Mouse (Mus musculus) heart, embryonic 14.5 days (tissue): ENCODE results near the gene Prss21. TPM values are rescaled to one million over a fixed set of nuclear protein-coding genes. Genes with fewer than 3 reads are reported as not detected.

ENCODE experiments used
- ATAC-seq: fragments of 200-750 bp; cut with Nextera tagmentation; 2 replicates; pipeline ENCODE4 v1.8.0; 2017; ENCODE audit warnings: low read depth, moderate TSS enrichment; ENCODE audit not compliant: insufficient number of reproducible peaks, insufficient read depth, low FRiP score
- H3K27ac ChIP-seq, 2 experiments: fragments of 200-500 bp in 1 of 2; fragments of 300-500 bp in 1 of 2; sonication (generic) in 1 of 2; replicated peaks in 1 of 2; 2 replicates each; pipeline ENCODE4 v1.5.1; 2012 to 2014; ENCODE audit warnings: low read depth in 2 of 2, low read length in 2 of 2, control low read depth in 1 of 2, mild to moderate bottlenecking in 1 of 2, mixed read lengths in 1 of 2; ENCODE audit not compliant: control insufficient read depth in 1 of 2, insufficient read depth in 1 of 2
- H3K27me3 ChIP-seq: fragments of 300-500 bp; sonication (generic); 2 replicates; pipeline ENCODE4 v1.6.1; 2014; ENCODE audit warnings: mild to moderate bottlenecking, low read length, control low read depth; ENCODE audit not compliant: control insufficient read depth, insufficient read depth
- H3K36me3 ChIP-seq: fragments of 300-500 bp; sonication (generic); 2 replicates; pipeline ENCODE4 v1.6.1; 2014; ENCODE audit warnings: mild to moderate bottlenecking, control low read depth, low read length, mixed read lengths; ENCODE audit not compliant: control insufficient read depth, insufficient read depth
- H3K4me1 ChIP-seq, 2 experiments: fragments of 200-500 bp in 1 of 2; fragments of 300-500 bp in 1 of 2; sonication (generic) in 1 of 2; 2 replicates each; pipeline ENCODE4 v1.6.1; 2012 to 2014; ENCODE audit warnings: low read length in 2 of 2, control low read depth in 1 of 2, mixed read lengths in 1 of 2; ENCODE audit not compliant: control insufficient read depth in 2 of 2, insufficient read depth in 2 of 2
- H3K4me2 ChIP-seq: fragments of 300-500 bp; sonication (generic); 2 replicates; pipeline ENCODE4 v1.6.1; 2014; ENCODE audit warnings: mild to moderate bottlenecking, low read length
- H3K4me3 ChIP-seq, 2 experiments: fragments of 200-500 bp in 1 of 2; fragments of 300-500 bp in 1 of 2; sonication (generic) in 1 of 2; 2 replicates each; pipeline ENCODE4 v1.5.1; 2012 to 2014; ENCODE audit warnings: low read length in 2 of 2, mild to moderate bottlenecking in 2 of 2, control low read depth in 1 of 2, low read depth in 1 of 2, moderate library complexity in 1 of 2; ENCODE audit not compliant: control insufficient read depth in 1 of 2, insufficient read depth in 1 of 2
- H3K9ac ChIP-seq: fragments of 300-500 bp; sonication (generic); 2 replicates; pipeline ENCODE4 v1.6.1; 2014; ENCODE audit warnings: mild to moderate bottlenecking, low read length
- H3K9me3 ChIP-seq: fragments of 300-500 bp; sonication (generic); 2 replicates; pipeline ENCODE4 v1.6.1; 2016; ENCODE audit warnings: low read length, control low read depth; ENCODE audit not compliant: control insufficient read depth
- WGBS: fragments of 180-500 bp; shearing (Covaris S2); extraction: QIAGEN DNeasy Blood & Tissue Kit; methylation state at CpG from one replicate; pipeline ENCODE4 v1.1.7; 2014; 5-methylcytosine and 5-hydroxymethylcytosine counted together
- polyA plus RNA-seq: library from polyadenylated mRNA; unstranded; fragments of >200 nt; fragmentation: Nextera tagmentation; extraction: Ambion mirVana; gene quantifications from 2 replicates; pipeline ENCODE4 v1.2.1, GENCODE M21; 2014

Prss21 gene
- polyA plus RNA-seq, 1 experiment from 2014 or later = not detected

DNA sequence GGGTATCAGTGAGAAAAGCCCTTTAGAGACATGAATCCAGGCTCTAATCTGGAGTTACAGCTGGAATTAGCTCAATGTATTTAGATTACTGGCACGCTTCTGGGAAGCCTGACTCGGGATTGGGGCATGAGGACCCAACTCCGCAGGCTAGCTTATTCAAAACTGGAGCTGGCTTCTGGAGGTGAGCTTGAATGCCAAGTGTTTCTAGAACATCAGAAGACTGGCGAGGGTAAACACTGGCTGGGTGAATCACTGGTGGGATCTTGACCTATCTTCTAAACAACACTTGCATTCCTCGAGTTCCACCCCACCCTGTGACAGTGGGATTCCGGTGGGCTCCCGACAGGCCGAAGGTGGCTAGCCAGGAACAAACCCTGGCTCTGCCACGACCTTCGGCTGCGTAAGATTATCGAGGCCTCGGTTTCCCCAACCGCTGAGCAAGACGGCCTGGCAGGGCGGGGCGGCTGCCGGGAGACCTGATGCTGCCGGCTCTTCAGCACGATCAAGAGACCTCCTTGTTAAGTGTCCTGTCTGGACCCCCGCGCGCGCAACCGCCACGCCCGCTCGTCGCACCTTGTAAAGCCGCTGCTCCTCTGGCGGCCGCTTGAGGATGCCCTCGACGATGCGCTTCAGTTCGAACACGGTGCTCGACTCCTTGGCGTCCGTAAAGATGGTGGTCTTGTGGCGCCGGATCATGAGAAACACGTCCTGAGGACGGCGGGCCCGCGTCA is 39.4 kb upstream of the Prss21 start:
- H3K4me1 ChIP-seq = peaks cover 2 to 11% of the 10 kb centered on the region in 2 experiments; a peak in 3 of 4 replicates
- peak; percentile 65 for ATAC-seq
- H3K27ac ChIP-seq = peak overlapping the region; percentile 70 to 90
- under 1% methylated on average over 47 of the region's 47 CpGs for WGBS
- peaks cover 42% of the 10 kb centered on the region for H3K36me3 ChIP-seq
- no peaks in the 10 kb centered on the region for H3K9me3 ChIP-seq
- peak overlapping the region; percentile 94 for H3K9ac ChIP-seq
- peak overlapping the region; percentile 79 to 95 for H3K4me3 ChIP-seq
- H3K27me3 ChIP-seq = peaks cover 18% of the 10 kb centered on the region
- H3K4me2 ChIP-seq = peak overlapping the region; percentile 80

DNA sequence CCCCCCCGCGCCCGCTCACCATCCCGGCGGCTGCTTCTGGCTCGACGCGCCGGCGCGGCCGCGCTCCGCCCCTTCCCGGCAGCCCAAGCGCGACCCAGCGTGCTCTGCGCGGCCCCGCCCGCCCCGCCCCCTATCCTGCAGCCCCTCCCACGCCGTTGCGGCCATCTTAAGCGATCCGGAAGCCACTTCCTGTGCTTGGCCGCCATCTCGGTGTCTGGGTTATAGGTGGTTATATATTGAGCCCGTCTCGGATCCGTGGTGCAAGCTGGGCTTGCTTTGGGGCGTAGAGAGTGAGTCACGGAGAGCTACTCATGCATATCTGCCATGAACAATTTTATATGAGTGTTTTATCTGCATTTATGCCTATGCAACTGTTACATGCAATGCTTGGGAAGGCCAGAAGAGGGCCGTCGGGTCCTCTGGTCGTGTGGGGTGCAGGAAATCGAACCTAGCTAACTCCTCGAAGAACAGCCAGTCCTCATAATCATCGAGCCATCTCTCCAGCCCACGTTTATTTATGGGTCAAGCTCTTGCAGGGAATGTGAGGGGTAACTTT is 38.7 kb upstream of the Prss21 start, which contains the start of gene Elob:
Elob (minus strand) TSS at position 73 of the 556 bp plus-strand sequence.
- H3K27me3 ChIP-seq = peaks cover 24% of the 10 kb centered on the region
- under 1% methylated on average over 32 of the region's 42 CpGs for WGBS
- ATAC-seq = peak; percentile 90
- H3K9me3 ChIP-seq = no peaks in the 10 kb centered on the region
- peak within 1 kb of the TSS; percentile 80 for H3K4me2 ChIP-seq
- H3K9ac ChIP-seq = peak within 1 kb of the TSS; percentile 94
- peaks cover 35% of the 10 kb centered on the region for H3K36me3 ChIP-seq
- H3K4me3 ChIP-seq = peak within 1 kb of the TSS; percentile 79 to 95
- H3K27ac ChIP-seq = peak within 1 kb of the TSS; percentile 90 to 97
- peaks cover 2 to 11% of the 10 kb centered on the region in 2 experiments; a peak in 3 of 4 replicates for H3K4me1 ChIP-seq

DNA sequence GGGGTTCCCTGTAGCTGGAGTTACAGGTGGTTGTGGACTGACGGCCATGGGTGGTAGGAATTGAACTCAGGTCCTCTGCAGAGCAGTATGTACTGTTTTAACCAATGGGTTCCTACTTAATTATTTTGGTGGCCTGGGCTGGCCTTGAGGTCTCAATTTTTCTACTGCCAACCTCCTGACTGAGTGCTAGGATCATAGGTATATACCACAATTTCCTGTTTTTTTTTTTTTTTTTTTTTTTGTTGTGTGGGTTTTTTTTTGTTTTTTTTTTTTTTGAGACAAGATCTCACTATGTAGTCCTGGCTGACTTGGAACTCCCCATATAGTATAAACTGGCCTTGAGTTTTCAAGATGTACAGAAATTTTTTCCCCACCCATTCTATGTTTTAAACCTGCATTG is 36.7 kb upstream of the Prss21 start:
- H3K27ac ChIP-seq = no peak overlapping the region
- no peaks in the 10 kb centered on the region for H3K9me3 ChIP-seq
- no peak for ATAC-seq
- H3K9ac ChIP-seq = no peak overlapping the region
- WGBS = 94% methylated on average over 1 of the region's 1 CpGs
- no peak overlapping the region for H3K4me2 ChIP-seq
- H3K4me1 ChIP-seq = peaks cover 2 to 11% of the 10 kb centered on the region in 2 experiments; a peak in 3 of 4 replicates
- H3K4me3 ChIP-seq = no peak overlapping the region
- peaks cover 37% of the 10 kb centered on the region for H3K27me3 ChIP-seq
- peaks cover 14% of the 10 kb centered on the region for H3K36me3 ChIP-seq

DNA sequence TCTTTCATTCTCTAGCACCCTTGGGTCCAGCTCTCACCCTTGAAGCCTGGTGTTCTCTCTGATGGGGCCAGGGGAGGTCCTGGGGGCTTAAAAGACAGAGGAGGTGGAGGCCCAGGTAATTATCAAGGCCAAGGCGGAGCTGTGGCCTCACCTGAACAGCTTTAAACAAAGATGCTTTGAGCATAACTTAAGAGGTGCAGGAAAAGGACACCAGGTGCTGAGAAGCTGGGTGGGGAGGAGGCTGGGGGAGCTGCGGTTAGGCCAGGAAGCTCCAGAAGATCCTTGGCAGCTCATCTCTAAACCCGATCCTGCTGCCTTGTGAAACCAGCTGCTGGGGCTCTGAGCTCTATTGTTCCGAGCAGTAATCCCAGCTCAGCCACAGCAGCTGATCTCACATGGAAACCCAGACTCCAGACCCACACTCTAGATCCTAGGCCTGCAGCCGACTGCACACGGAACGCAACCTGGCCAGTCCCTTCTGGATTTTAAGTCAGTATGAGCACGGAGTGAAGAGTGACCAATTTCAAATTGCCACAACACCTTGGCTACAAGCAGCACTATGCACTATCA is 31.8 kb upstream of the Prss21 start, which contains the start of gene Prss33:
Prss33 (minus strand) TSS at position 51 of the 570 bp plus-strand sequence.
- Histone ChIP-seq H3K4me3 (no peak within 1 kb of the TSS), H3K36me3 (no peaks in the 10 kb centered on the region), H3K27me3 (peaks cover 30% of the 10 kb centered on the region), H3K9me3 (no peaks in the 10 kb centered on the region), H3K9ac (no peak within 1 kb of the TSS), H3K27ac (no peak within 1 kb of the TSS), H3K4me1 (no peaks in the 10 kb centered on the region), H3K4me2 (no peak within 1 kb of the TSS)
- no peak for ATAC-seq
- WGBS = 74% methylated on average over 8 of the region's 8 CpGs

DNA sequence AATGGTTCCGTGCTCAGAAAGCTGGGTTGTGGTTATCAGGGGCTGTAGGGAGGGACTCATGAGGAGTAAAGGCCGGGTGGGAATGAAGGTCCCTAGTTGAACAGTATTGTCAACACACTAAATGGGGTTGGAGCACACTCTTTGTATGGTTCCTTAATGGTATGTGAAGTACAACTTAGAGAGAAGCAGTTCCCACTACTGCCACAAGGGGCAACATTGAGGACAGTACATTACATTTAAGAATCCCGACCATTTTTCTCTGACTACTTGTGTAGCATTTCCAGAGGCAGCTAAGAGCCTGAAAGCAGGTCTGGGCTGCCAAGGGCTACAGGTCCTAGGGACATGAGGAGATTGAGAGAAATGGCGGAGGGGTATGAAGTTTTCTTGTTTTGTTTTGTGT is 26.7 kb upstream of the Prss21 start:
- H3K4me3 ChIP-seq = no peak overlapping the region
- ATAC-seq = no peak
- WGBS = 33% methylated on average over 4 of the region's 4 CpGs
- H3K27ac ChIP-seq = no peak overlapping the region
- no peak overlapping the region for H3K9ac ChIP-seq
- H3K36me3 ChIP-seq = no peaks in the 10 kb centered on the region
- H3K4me2 ChIP-seq = no peak overlapping the region
- no peaks in the 10 kb centered on the region; the same call in 1 of the 2 replicates for H3K27me3 ChIP-seq
- no peaks in the 10 kb centered on the region for H3K9me3 ChIP-seq
- H3K4me1 ChIP-seq = peaks cover 0 to 4% of the 10 kb centered on the region in 2 experiments; a peak in 1 of 4 replicates

DNA sequence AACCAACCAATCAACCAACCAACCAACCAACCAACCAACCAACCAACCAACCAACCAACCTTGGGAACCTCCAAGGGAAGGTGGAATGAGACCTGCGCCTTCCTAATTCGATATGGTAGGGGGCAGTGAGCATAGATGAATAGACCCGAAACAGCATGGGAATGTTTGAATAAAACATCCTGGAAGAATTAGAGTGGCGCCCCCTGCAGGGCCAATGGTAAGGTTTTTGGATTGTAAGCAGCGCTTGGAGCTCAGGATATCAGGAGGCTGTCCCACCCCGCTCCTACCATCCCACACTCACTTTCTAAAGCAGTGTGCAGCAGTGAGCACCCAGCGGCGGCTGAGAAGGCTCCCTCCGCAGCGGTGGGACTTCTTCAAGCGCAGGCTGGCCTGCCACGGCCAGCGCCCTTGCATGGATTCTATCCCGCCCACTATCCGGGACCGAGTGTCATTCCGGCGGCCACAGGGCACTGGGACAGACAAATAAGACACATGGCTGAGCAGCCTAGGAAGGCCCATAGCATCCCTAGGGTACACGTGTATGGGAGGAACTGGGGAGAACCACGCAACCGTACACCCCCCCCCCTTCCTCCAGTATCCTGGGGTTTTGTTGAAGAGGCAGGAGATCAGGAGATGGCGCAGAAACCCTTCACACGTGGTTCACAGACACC is 24.6 kb upstream of the Prss21 start:
- Histone ChIP-seq H3K27ac (no peak overlapping the region), H3K4me1 (peaks cover 0 to 4% of the 10 kb centered on the region in 2 experiments; a peak in 1 of 4 replicates), H3K9me3 (no peaks in the 10 kb centered on the region), H3K4me2 (no peak overlapping the region; the same call in 1 of the 2 replicates), H3K36me3 (no peaks in the 10 kb centered on the region), H3K27me3 (no peaks in the 10 kb centered on the region; the same call in 1 of the 2 replicates), H3K9ac (no peak overlapping the region), H3K4me3 (no peak overlapping the region)
- ATAC-seq = no peak
- WGBS = 42% methylated on average over 23 of the region's 23 CpGs

DNA sequence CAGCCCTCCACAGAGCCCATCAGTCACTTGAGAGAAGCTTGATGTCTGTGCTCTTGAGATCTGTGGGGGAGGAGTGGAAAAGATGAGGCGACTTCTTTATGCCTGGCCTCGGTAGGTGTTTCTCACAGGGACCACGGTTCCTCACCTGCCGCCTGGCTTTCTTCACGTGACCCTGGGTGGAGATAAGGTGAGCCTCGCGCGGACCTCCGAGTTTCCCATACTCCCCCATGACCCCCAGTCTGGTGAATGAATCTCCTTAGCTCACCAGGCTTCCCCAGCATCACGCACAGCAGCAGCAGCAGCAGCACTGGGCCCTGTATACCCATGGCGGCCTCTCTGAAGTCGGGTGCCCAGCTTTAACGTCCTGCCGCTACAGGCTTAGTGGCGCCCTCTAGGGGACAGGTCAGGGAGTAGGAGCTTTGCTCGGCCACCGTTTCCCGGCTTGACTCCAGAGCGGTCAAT is 24.0 kb upstream of the Prss21 start, which contains the start of the genes Prss32 and Prss41:
Prss32 (plus strand) TSS at position 44 of the 462 bp plus-strand sequence.
Prss41 (minus strand) TSS at position 361 of the 462 bp plus-strand sequence.
- Histone ChIP-seq H3K36me3 (no peaks in the 10 kb centered on the region), H3K27me3 (no peaks in the 10 kb centered on the region; the same call in 1 of the 2 replicates), H3K4me2 (peak within 1 kb of the TSS; percentile 41), H3K4me3 (peak within 1 kb of the TSS in 1 of 2 experiments; percentile 10; a peak in 1 of 4 replicates), H3K9me3 (no peaks in the 10 kb centered on the region), H3K27ac (no peak within 1 kb of the TSS), H3K4me1 (peaks cover 0 to 4% of the 10 kb centered on the region in 2 experiments; a peak in 1 of 4 replicates), H3K9ac (no peak within 1 kb of the TSS)
- WGBS = 15% methylated on average over 19 of the region's 19 CpGs
- peak; percentile 41; the same call in 1 of the 2 replicates for ATAC-seq
